Mouse (Mus musculus) gonadal fat pad, adult 2 months (tissue): ENCODE measurements around the gene Vps53. TPM values are rescaled to one million over a fixed set of nuclear protein-coding genes. Genes with fewer than 3 reads are reported as not detected.

ENCODE experiments used
- DNase-seq: peaks from one replicate; pipeline ENCODE4 v3.0.0-alpha.2; 2012; ENCODE audit warnings: low read depth
- polyA plus RNA-seq: library from polyadenylated mRNA; depleted of rRNA; stranded (reverse); fragments of >200 nt; gene quantifications from 2 replicates; pipeline ENCODE4 v1.2.3, GENCODE M21; 2012

Gene Vps53
- polyA plus RNA-seq, 1 experiment = 35.1 TPM

DNA sequence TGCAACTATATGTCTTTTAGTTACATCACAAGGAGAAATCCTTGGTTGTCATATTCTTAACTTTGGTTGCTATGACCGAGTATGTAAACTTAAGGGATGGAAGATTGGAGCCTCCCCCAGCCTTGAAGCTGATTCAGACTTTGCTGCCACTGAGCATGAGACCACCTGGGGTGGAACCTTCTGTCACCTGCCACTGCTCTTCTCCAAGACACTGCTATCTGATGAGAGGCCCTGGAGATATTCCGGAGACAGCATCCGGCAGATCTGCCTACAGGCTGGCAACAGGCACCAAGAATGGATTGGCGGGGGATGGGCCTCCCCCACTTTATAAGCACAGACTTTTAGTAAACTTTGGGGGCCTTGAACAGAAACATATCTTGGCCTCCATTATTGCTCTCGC, 127.0 kb downstream of the Vps53 start:
- no peak for DNase-seq

DNA sequence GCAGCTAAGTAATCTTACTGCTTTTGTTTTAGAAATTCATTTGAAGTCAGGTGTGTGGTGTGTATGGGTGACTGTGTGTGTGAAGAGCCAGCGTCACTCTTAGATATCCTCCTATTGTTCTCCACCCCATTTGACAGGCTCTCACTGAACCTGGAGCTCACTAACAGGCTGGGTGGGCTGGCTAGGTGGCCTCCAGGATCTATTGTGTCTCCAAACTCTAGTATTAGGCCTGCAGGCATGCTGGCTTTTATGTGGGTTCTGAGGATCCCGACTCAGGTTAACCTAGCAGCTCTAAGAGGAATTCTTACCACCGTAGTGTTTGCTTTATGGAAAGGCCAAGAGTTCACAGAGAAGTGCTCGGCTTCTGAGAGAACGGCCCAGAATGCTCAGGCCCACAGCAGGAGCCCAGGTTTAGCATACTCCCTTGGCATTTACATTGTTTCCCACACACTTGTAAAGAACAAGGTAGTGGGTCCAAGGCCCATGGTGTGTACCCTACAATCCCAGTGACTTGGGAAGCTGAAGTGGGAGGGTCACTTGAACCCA, 128.4 kb downstream of the Vps53 start:
- DNase-seq = no peak

DNA sequence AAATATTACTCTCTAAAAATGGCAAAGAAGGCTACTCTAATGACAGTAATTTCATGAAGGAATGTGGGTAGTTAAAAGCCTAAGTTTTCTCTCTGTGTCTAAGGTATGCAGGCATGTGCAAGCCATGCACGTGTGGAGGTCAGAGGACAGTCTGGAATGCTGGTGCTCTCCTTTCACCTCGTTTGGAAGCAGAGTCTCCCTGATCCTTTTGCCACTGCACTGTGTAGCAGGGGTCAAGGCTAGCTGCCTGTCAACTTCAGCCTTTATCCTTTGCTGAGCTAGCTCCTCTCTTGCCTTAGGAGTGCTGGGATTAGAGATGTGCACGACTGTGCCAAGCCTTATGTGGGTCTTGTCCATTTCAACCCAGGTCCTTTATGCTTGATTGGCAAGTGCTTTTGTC, 128.9 kb downstream of the Vps53 start:
- DNase-seq = no peak

DNA sequence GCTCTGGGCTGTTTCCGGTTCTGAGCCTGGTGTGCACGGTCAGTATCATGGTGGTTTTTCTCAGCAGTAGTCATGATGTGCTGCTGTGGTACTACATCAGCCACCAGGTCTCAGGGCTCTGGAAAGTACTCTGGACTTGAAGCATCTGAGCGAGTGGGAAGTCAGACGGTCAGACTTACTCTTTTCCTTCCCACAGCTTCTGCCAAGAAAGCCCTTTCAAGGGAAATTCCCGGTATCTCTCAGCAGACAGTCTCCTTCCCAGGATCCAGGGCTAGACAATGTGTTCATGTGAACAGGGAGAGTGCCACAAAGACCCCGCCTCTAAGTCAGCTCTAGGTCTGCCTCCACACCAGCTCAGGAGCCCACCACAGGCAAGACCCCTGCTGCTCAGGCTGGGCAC, 134.1 kb downstream of the Vps53 start:
- no peak for DNase-seq

DNA sequence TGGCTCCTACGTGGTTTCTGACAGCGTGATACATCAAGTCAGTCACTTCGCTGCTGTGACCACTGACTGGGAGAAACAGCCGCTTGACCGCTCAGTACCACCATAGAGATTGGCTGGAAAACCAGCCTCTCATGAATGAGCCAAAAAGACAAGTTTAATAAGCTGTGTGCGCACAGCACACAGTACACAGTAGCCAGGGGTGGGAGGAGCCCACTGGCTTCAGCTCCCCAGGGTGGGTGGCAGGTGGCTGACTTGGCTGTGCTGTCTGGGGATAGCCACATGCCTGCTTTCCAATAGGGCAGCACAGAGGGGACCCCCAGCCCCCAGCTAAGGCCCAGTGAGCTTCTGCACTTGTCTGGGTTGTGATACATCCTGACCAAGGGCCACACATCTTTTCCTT, 135.0 kb downstream of the Vps53 start:
- no peak for DNase-seq

DNA sequence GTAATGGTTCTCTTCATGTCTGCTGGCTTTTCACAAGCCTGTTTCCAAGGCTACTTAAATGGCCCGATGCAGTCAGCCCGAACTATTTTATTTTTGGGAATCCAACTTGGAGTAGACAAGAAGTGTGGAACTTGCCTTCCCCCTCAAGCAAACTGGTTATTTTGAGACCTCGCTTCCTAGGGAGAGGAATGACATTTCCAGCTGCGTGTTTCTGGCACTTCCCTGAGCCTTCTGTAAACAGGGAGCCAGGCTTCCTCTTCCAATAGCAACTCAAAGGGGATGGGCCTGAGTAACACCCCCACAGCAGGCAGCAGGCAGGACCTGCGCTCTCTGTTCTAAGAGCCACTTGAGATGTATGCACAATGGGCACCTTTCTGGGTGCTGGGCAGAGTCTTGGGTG, 136.6 kb downstream of the Vps53 start:
- DNase-seq = no peak

DNA sequence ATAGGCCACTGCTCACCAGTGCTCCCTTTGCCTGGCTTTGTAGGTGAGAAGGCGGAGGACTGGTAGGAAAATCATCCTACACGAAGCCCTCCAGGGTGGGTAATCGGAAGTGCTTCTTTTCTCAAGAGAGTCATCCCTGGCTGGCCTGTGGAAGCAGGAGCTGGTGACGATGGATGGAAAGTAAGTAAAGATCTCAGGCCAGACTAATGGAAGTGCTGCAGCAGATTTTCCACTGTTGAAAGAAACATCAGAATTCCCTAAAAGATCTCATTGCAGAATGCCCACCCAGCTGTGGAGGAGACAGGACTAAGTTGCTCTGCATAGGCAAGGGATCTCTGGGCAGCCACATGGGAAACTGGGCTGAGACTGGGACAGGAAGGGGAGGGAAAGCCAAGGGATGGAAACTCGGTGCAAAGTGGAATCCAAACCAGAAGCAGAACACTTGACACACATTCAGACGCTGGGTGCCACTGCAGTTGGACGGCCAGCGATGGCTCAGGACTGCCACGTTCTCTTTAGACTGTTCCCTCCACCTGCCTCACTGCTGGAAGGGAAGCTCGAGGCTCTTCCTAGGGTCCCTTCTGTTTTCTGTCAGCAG, 137.3 kb downstream of the Vps53 start:
- DNase-seq = no peak

DNA sequence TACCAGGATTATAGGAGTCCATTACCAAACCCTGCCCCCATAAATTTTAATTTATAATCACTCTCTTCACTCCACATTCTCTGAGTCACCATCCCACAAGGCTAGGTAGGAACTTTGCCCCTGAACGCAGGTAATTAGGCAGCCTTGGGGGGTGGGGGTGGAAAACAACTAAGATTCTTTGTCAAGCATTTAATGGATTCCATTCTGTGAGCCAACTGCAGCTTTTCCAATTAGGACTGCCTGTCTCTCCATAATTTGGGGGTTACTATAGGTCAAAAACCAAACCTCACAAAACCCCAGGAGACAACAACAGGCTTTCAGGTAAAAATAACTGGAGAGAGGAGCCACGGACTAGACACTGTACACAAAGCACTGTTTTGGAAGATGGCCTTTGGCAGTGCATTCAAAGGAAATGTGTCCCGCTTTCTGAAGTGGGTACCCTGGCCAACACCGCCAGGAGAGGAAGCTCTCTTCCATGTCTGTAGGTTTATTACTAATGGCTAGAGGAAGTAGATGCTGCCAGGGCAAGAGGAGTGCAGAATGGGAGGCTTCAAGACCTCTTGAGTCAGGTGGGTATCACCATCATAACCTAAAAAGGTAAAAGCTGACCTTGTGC, 138.6 kb downstream of the Vps53 start:
- no peak for DNase-seq

DNA sequence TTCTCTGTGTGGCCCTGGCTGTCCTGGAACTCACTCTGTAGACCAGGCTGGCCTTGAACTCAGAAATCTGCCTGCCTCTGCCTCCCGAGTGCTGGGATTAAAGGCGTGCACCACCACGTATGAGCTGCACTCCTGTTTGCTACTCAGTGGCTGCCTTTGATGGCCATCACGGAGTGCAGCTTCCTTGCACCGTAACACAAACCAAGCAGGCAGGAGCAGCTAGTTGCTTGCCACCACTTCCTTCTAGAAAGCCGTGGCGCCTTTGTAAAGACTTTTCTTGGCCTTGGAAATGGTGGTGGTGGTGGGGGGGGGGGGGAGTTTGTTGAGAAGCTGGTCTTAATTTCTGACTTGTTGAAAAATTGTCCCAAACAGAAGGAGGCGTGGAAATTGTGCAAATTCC, 139.3 kb downstream of the Vps53 start:
- no peak for DNase-seq

DNA sequence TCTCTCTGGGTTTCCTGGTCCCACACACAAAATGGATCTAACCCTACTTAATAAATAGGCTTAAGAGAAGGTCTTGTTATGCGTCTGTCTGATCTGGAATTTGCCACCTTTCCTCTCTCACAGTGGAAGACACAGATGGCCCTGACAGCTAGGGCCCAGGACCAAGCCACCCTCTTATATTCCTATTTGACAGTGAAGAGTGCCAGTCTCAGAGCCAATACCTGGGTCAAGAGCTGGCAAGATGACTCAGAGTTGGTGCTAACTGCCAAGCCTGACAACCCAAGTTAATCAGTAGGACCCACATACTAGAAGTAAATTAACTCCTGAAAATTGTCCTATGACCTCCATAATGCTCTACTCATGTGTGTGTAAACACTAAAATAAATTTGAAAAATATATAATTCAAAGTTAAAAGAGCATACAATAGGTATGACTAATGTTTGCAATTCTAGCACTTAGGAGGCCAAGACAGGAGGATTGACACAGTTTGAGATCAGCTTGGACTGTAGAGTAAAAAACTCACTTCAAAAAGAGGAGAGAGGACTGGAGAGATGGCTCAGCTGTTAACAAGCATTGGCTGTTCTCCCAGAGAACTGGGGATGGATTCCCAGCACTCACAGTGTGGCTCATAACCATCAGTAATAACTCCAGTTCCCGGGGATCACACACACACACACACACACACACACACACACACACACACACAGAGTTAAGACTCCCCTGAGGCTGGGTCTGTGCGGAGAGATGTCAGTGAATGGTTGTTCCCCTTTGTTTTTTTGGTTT, 140.0 kb downstream of the Vps53 start:
- no peak for DNase-seq

DNA sequence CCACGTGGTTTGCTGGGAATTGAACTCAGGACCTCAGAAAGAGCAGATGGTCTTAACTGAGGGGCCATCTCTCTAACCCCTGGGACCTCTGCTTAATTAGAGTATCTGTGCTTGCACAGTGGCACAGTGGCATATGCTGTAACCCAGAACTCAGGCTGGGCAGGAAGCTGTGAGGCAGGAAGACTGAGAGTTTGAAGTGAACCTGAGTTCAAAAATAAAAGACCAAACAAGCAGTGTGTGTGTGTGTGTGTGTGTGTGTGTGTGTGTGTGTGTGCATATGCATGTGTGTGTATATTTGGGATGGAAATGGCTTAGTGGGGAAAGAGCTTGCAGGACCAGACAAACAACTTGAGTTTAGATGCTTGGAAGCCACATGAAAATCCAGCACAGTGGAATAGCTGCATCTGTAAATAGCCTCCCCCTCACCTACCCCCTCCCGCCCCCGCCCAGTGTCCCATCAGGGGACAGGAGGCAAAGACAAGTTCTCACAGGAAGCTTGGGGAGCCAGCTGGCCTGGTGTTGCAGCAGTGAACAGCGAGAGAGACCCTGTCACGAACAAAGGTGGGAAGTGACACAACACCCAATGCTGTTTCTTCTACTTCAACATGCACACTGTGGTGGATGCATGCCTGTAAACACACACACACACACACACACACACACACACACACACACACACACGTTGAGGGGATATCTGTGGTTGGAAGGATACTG, 141.7 kb downstream of the Vps53 start:
- no peak for DNase-seq

DNA sequence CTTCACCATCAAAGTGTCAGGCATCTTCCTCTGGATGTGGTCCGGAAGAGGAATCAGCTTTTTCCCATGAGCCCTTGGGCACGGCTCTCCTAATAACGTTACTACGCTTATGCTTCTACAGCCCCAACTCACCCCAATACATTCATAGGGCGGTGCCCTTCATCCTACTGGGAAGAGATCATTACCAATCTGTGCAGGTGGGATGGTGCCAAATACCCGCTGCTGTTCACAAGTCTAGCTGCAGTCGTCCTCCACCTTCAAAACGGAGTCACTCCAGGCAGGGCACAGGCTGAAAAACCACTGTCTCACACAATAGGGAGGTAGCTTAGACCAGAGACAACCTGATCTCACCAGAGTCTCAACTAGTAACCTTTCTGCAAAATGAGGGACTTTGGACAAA, 144.3 kb downstream of the Vps53 start:
- no peak for DNase-seq

DNA sequence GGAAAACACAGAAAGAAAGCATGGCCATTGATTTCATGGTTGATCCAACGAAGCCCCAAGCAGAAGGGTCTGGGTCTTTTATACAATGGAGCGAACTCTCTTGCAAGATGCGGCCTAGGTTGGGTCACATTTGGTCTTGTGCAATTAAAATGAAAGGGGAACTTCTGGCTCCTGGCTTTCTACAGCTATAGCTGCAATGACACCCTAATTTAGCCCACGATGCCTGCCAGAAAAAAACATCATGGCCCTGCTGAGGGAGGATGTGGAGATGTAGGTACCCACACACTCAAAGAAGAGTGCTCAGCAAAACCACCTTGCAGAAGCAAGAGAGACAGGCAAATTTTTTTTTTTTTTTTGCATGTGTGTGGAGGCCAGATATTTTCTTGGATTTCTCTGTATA, 145.6 kb downstream of the Vps53 start:
- DNase-seq = no peak

DNA sequence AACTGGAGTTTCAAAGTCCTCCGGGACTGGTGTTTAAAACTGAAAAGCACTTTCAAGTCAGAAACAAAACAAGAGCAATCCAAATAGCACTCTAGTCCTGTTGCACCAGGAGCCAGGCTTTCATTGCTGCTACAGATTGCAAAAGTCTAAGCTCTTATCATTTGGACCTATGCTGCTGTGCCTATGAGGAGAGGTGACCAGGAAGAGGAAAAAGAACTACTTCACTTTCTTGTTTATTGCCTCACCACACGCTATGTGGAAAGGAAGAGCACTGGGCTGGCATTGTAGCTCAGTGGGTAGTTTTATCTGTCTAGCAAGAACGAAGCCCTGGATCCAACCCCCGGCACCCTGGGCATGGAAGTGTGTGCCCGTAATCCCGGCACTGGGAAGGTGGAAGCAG, 146.1 kb downstream of the Vps53 start:
- no peak for DNase-seq

DNA sequence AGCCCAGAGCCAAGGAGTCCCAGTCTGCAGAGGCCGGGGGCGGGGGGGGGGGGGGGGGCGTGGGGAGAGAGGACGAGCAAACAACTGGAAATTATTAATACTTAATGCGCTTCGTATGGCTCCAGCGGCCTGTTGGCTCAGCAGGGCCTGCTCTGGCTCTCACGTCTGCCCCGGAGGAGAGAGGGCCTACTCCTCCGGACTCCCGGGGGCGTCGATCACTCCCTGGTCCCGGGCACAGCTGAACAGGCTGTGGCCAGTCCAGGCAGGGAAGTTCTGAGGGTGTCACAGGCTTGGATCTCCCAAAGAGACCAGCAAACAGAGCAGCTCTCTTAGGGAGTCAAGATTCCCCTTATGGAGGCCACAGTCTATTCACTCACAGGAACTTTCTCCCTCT, 151.4 kb downstream of the Vps53 start:
- DNase-seq = no peak

DNA sequence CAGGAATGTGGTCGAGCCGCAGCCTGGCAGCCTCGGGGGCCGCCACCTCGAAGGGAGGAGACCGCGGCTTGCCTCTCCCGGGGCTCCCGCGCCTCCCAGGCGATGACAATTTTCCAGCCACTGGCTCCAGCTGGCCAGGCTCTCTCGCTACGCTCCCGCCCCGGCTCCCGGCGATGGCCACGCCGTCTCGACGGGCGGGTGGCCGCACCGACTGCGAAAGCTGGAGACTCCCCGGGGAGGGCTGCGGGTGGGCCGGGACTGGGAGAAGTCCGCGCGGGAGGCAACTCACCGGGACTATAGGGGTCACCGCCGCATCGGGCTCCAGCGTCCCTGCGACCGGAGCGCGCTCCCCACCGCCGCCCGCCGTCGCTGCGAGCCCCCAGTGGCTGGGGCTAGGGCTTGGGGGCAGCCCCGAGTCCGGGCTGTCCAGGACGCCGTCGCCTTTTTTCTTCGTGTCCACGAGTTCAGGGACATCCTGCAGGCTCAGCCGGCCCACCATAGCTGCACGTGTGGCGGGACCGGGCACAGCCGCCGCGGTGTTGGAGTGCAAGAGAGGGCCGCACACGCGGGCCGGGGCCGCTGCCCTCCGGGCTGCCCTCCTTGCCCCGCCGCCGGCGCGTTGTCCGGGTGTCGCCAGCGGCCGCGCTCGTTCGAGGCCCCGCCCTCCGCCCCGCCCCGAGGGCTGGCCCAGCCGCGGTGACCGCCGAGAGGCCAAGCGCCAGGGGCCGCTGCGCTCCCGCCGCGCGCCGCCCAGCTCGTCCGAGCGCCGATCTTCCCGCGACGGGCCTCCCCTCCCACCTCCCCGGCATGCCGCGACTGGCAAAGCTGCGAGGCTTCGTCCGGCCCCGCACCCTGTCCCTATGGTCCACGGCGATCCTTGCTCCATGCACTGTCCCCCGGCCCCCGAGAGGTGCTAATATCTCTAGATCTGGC, 152.0 kb downstream of the Vps53 start, which contains the start of gene Rflnb:
Gene Rflnb (minus strand): TSS at position 644 of the 933 bp plus-strand sequence.
- DNase-seq = no peak

DNA sequence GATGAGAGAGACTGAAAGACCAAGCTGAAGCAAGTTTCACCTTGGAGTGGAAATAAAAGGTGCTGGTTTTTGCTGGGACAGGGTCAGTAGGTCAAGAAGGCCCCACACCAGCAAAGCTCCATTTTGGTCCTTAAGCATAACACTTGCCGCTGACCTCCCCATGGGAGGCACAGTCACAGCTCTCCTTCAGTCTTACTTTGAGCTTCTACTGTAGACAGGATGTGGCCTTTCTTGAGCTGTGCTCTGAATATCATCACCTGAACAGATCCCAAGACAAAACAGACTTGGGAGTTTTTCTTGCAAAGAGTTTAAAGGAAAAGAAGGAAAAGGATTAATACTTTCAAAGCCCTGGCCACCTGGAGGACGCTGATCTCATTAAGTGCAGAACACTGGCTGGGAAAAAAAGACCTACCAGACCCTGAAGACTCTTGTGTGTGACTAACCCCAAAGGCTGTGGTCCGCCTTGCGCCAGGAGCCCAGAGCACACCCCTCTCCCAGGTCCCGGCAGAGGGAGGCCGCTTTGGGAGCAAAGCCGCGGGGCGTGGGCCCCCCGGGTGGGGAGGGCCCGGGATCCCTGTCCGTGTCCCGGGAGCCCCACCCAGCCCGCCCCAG, 152.8 kb downstream of the Vps53 start:
- DNase-seq = no peak

DNA sequence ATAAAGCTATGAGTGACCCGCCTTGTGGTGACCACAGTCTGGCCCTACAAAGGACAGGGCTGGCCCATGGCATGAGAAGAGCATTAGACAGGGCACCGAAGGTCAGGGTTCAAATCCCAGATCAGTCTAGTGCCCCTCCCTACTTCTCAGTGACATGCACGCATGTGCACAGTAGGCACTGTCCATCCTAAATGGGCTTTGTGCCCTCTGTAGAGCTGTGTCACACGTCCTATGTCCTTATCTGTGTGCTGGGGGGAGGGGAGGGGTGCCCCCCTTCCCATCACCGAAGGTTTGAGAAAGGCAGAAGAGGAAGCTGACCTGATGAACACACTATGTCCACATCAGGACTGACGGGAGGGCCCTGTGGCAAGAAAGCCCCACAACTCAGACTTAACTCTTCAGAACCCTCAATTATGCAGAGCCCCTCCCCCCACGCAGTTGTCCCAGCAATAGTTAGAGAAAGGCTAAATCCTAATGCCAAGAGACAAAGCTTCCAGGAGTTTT, 154.3 kb downstream of the Vps53 start:
- DNase-seq = no peak

DNA sequence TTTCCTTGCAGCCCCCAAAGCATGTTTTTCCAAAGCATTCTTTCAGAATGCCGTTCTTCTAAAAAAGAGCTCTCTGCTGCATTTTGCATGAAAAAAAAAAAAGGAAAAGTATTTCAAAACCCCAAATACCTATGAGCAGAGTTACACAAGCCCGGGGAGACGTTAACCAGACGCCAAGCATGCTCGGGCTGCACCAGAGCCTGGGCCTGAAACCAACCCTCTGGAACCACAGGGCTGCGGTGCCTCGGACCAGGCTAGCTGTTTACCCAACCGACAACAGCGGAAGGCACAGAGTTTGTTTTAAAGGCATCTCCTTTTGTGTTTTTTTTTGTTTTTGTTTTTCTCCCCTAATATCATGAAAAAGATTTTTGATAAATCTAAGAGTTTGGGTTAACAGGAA, 158.5 kb downstream of the Vps53 start:
- no peak for DNase-seq

DNA sequence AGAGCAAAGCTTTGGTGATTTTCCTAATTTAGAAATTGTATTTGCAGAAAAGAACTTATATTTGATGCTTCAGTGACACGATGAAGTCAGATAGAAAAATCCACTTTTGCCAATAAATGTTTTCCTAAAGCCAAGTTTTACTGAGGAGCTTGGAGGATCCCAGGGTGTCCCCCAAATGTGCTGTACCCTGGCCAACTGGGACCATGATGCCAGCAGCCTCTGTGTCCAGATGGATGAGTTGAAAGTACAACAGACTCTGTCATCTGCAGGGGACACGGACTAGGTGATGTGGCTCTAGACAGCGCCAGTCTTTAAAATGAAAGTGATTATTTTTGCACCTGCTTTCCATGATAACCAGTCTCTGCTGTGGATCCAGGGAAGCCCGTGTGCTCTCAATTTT, 159.6 kb downstream of the Vps53 start:
- no peak for DNase-seq

DNA sequence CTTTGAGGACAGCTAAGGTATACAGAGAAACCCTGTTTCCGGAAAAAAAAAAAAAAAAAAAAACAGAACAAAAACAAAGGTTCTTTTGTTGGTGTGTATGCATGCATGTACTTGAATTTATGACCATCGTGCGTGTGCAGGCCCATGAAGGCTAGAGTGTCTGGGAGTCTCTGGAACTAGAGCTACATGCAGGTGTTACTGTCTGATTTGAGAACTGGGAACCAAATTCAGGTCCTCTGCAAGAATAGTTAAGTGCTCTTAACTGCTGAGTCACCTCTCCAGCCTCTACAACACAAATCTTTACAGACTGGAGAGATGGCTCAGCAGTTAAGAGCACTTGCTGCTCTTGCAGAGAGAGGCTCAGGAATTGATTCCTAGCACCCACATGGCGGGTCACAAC, 163.6 kb downstream of the Vps53 start:
- DNase-seq = no peak
